Mouse (Mus musculus): ENCODE measurements around the gene L2hgdh. TPM values are rescaled to one million over a fixed set of nuclear protein-coding genes. Genes with fewer than 3 reads are reported as not detected.

L2hgdh gene
- polyA plus RNA-seq, 1 experiment from 2014 or later: 10.4 TPM

DNA sequence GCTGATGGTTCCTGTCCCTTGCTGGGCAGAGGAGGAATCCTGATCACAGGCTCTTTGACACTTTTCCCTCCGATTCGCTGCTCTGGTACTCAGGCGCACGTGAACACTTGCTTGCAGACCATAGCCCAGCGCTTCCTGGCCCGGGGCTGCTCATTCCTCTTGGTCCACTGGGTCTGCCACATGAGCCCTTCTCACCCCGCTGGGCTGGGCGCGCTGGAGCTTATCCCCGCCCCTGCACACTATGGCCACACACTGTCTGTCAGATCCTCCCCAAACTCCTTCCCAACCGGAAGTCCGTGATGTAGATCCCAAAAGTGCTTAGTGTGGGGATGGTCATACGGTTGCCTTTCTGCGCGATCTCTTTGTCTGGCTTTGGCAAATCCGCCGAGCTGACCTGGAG, 31.2 kb downstream of the L2hgdh start:
- H3K4me3 ChIP-seq (ENCODE audit: low read depth, low read length): no peak overlapping the region
- DNase-seq: no peak
- H3K27me3 ChIP-seq (ENCODE audit: insufficient read depth, low read length): no peaks in the 10 kb centered on the region
- no peak for ATAC-seq
- H3K9ac ChIP-seq (replicated peaks): no peak overlapping the region
- TF ChIP-seq CTCF (IDR thresholded peaks at IDR 0.05; ENCODE audit: low read depth): no peak
- TF ChIP-seq EP300 (IDR thresholded peaks at IDR 0.05; ENCODE audit: low read depth): no peak
- no peaks in the 10 kb centered on the region; the same call in 1 of the 2 replicates for H3K4me1 ChIP-seq (ENCODE audit: insufficient read depth)
- H3K36me3 ChIP-seq (replicated peaks; ENCODE audit: insufficient read depth, low read length): 0 out of 2 replicates have a peak, but pooled peaks cover 2% of the 10 kb centered on the region
- no peak overlapping the region for H3K27ac ChIP-seq (ENCODE audit: low read depth)
- H3K4me2 ChIP-seq (ENCODE audit: low read depth, low read length): no peak overlapping the region
- H3K9me3 ChIP-seq (ENCODE audit: low read length): no peaks in the 10 kb centered on the region
- 92% methylated on average over 17 of the region's 17 CpGs for WGBS (ENCODE audit: insufficient replicate concordance)

GRCm38 (mm10) chr12:69690714-69691113, 34.0 kb downstream of the L2hgdh start:
- Histone ChIP-seq H3K9me3 (ENCODE audit: low read length) (no peaks in the 10 kb centered on the region), H3K4me3 (ENCODE audit: low read depth, low read length) (no peak overlapping the region), H3K9ac (replicated peaks) (no peak overlapping the region), H3K4me2 (ENCODE audit: low read depth, low read length) (no peak overlapping the region), H3K27ac (ENCODE audit: low read depth) (no peak overlapping the region), H3K36me3 (replicated peaks; ENCODE audit: insufficient read depth, low read length) (0 out of 2 replicates have a peak, but pooled peaks cover 2% of the 10 kb centered on the region), H3K4me1 (ENCODE audit: insufficient read depth) (no peaks in the 10 kb centered on the region; the same call in 1 of the 2 replicates), H3K27me3 (ENCODE audit: insufficient read depth, low read length) (no peaks in the 10 kb centered on the region)
- no peak for TF ChIP-seq CTCF (IDR thresholded peaks at IDR 0.05; ENCODE audit: low read depth)
- no peak for TF ChIP-seq EP300 (IDR thresholded peaks at IDR 0.05; ENCODE audit: low read depth)
- ATAC-seq (peak; percentile 56; the same call in 1 of the 2 replicates), DNase-seq (no peak)
- WGBS (ENCODE audit: insufficient replicate concordance): 60% methylated on average over 4 of the region's 4 CpGs

GRCm38 (mm10) chr12:69689094-69689493, 35.6 kb downstream of the L2hgdh start:
- H3K4me3 ChIP-seq (ENCODE audit: low read depth, low read length): no peak overlapping the region
- H3K4me2 ChIP-seq (ENCODE audit: low read depth, low read length): no peak overlapping the region
- H3K4me1 ChIP-seq (ENCODE audit: insufficient read depth): no peaks in the 10 kb centered on the region; the same call in 1 of the 2 replicates
- H3K27ac ChIP-seq (ENCODE audit: low read depth): no peak overlapping the region
- TF ChIP-seq EP300 (IDR thresholded peaks at IDR 0.05; ENCODE audit: low read depth) (no peak), CTCF (IDR thresholded peaks at IDR 0.05; ENCODE audit: low read depth) (no peak)
- H3K36me3 ChIP-seq (replicated peaks; ENCODE audit: insufficient read depth, low read length): 0 out of 2 replicates have a peak, but pooled peaks cover 2% of the 10 kb centered on the region
- no peaks in the 10 kb centered on the region for H3K9me3 ChIP-seq (ENCODE audit: low read length)
- no peaks in the 10 kb centered on the region for H3K27me3 ChIP-seq (ENCODE audit: insufficient read depth, low read length)
- ATAC-seq: no peak
- H3K9ac ChIP-seq (replicated peaks): no peak overlapping the region
- DNase-seq: no peak

DNA sequence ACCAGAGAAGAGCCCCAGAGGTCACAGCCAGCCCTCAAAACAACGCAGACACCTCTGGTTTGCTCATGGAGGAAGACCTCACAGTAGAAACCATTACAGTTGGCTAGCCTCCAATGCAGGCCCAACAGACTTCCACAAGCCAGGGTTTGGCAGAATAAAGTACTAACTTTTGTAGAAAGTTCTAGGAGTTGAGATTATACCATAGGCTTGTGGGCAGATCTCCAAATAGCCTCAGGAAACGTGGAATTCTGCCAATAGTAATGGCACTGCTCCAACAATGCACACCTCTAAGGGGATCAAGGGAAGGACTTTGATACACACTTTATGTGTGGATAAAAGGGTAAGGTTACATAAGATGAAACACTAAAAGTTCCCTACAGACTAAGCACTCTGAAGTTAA, 36.3 kb downstream of the L2hgdh start:
- DNase-seq (peak; percentile 53), ATAC-seq (no peak)
- Histone ChIP-seq H3K27ac (ENCODE audit: low read depth) (no peak overlapping the region), H3K4me2 (ENCODE audit: low read depth, low read length) (no peak overlapping the region), H3K9me3 (ENCODE audit: low read length) (no peaks in the 10 kb centered on the region), H3K36me3 (replicated peaks; ENCODE audit: insufficient read depth, low read length) (no peaks in the 10 kb centered on the region), H3K4me1 (ENCODE audit: insufficient read depth) (no peaks in the 10 kb centered on the region; the same call in none of the 2 replicates), H3K27me3 (ENCODE audit: insufficient read depth, low read length) (no peaks in the 10 kb centered on the region), H3K9ac (replicated peaks) (no peak overlapping the region), H3K4me3 (ENCODE audit: low read depth, low read length) (no peak overlapping the region)
- TF ChIP-seq EP300 (IDR thresholded peaks at IDR 0.05; ENCODE audit: low read depth) (no peak), CTCF (IDR thresholded peaks at IDR 0.05; ENCODE audit: low read depth) (no peak)
- 47% methylated on average over 2 of the region's 2 CpGs for WGBS (ENCODE audit: insufficient replicate concordance)

DNA sequence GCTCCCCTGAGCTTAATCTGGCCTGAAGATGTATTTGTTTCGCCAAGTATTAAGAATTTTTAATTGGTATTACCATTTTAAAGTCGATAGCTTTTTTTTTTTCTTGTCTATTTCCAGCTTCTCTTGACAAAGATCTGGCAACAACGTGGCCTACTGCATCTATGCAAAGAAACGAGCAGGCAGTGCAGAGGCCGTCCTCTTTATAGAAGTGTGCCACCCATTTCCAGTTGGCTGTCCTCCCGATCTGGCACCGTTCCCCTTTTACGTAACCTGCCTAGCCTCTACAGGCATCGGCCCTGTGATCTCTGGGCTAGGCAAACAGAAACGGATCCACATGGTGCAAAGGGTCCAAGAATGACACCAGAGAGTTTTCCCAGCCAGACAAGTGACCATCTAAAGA, 41.1 kb downstream of the L2hgdh start:
- WGBS (ENCODE audit: insufficient replicate concordance): 12% methylated on average over 10 of the region's 10 CpGs
- Histone ChIP-seq H3K9ac (replicated peaks) (peak overlapping the region; percentile 96), H3K4me1 (ENCODE audit: insufficient read depth) (peaks cover 14% of the 10 kb centered on the region), H3K36me3 (replicated peaks; ENCODE audit: insufficient read depth, low read length) (no peaks in the 10 kb centered on the region), H3K4me3 (ENCODE audit: low read depth, low read length) (peak overlapping the region; percentile 87), H3K4me2 (ENCODE audit: low read depth, low read length) (peak overlapping the region; percentile 74), H3K27me3 (ENCODE audit: insufficient read depth, low read length) (no peaks in the 10 kb centered on the region), H3K27ac (ENCODE audit: low read depth) (peak overlapping the region; percentile 99), H3K9me3 (ENCODE audit: low read length) (no peaks in the 10 kb centered on the region)
- ATAC-seq (peak; percentile 75), DNase-seq (peak; percentile 90)
- TF ChIP-seq CTCF (IDR thresholded peaks at IDR 0.05; ENCODE audit: low read depth) (no peak), EP300 (IDR thresholded peaks at IDR 0.05; ENCODE audit: low read depth) (peak; percentile 52; the same call in 1 of the 2 replicates)

DNA sequence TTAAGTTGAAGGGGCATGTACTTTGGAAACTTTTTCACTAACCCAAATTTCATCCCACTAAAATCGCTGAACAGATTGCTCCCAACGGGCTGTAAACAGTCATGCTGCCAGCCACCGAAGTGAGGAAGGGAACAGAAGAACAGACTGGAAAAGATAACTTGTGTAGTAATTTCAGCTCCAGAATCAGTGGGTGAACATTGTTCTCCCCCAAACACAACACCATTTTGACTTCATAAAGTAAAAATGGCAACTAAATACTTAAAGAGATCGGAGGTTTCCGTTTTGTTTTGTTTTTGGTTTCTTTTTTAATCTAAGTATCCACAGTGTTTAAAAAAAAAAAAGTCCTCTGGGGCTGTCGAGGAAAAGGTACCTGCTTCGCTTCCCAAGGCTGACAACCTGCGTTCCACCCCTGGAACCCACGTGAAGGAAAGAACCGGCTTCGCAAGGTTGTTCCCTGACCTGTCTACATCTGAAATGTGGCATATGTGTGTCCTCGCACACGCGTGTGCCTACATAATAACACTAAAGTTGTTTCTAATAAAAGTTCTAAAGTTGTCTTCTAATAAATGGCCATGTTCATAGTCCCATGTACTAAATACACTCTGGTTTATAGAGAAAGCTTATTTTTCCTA, 41.8 kb downstream of the L2hgdh start:
- TF ChIP-seq CTCF (IDR thresholded peaks at IDR 0.05; ENCODE audit: low read depth): no peak
- no peak for TF ChIP-seq EP300 (IDR thresholded peaks at IDR 0.05; ENCODE audit: low read depth)
- Histone ChIP-seq H3K9me3 (ENCODE audit: low read length) (no peaks in the 10 kb centered on the region), H3K4me3 (ENCODE audit: low read depth, low read length) (peak overlapping the region; percentile 87), H3K4me2 (ENCODE audit: low read depth, low read length) (peak overlapping the region; percentile 74), H3K27ac (ENCODE audit: low read depth) (peak overlapping the region; percentile 99), H3K27me3 (ENCODE audit: insufficient read depth, low read length) (no peaks in the 10 kb centered on the region), H3K36me3 (replicated peaks; ENCODE audit: insufficient read depth, low read length) (no peaks in the 10 kb centered on the region), H3K4me1 (ENCODE audit: insufficient read depth) (peaks cover 14% of the 10 kb centered on the region), H3K9ac (replicated peaks) (peak overlapping the region; percentile 96)
- no peak for ATAC-seq
- no peak for DNase-seq
- 39% methylated on average over 14 of the region's 14 CpGs for WGBS (ENCODE audit: insufficient replicate concordance)

Data from liver, postnatal 0 days (tissue).